Mouse (Mus musculus): ENCODE data around the gene Mgrn1.

Gene Mgrn1

GRCm38 (mm10) chr16:4905591-4905990 is 19.5 kb downstream of the Mgrn1 start:
- ATAC-seq (ENCODE audit: insufficient number of reproducible peaks, low FRiP score, low TSS enrichment) = no peak

- no peak for ATAC-seq (ENCODE audit: insufficient number of reproducible peaks, low FRiP score, low TSS enrichment)
These were observed 20.5 kb downstream of the Mgrn1 start for GRCm38 (mm10) chr16:4906559-4906958.

- ATAC-seq (ENCODE audit: insufficient number of reproducible peaks, low FRiP score, low TSS enrichment) = 0 out of 2 replicates have a peak, but pooled peaks have one; percentile 40
These were observed 21.3 kb downstream of the Mgrn1 start for GRCm38 (mm10) chr16:4907386-4907785.

GRCm38 (mm10) chr16:4907972-4908371 is 21.9 kb downstream of the Mgrn1 start:
- no peak for ATAC-seq (ENCODE audit: insufficient number of reproducible peaks, low FRiP score, low TSS enrichment)

GRCm38 (mm10) chr16:4909745-4910144 is 23.7 kb downstream of the Mgrn1 start:
- ATAC-seq (ENCODE audit: insufficient number of reproducible peaks, low FRiP score, low TSS enrichment) = no peak

- ATAC-seq (ENCODE audit: insufficient number of reproducible peaks, low FRiP score, low TSS enrichment) = no peak
These were observed 24.7 kb downstream of the Mgrn1 start for GRCm38 (mm10) chr16:4910758-4911157.

GRCm38 (mm10) chr16:4912074-4912648 is 26.1 kb downstream of the Mgrn1 start:
- ATAC-seq (ENCODE audit: insufficient number of reproducible peaks, low FRiP score, low TSS enrichment) = no peak

- no peak for ATAC-seq (ENCODE audit: insufficient number of reproducible peaks, low FRiP score, low TSS enrichment)
These were observed 27.1 kb downstream of the Mgrn1 start for GRCm38 (mm10) chr16:4912907-4913782.

- peak; percentile 59 for ATAC-seq (ENCODE audit: insufficient number of reproducible peaks, low FRiP score, low TSS enrichment)
These were observed 28.0 kb downstream of the Mgrn1 start for GRCm38 (mm10) chr16:4913783-4914735.

- ATAC-seq (ENCODE audit: insufficient number of reproducible peaks, low FRiP score, low TSS enrichment) = no peak
These were observed 29.9 kb downstream of the Mgrn1 start for GRCm38 (mm10) chr16:4915931-4916330.

GRCm38 (mm10) chr16:4916608-4917007 is 30.6 kb downstream of the Mgrn1 start:
- ATAC-seq (ENCODE audit: insufficient number of reproducible peaks, low FRiP score, low TSS enrichment) = no peak

GRCm38 (mm10) chr16:4920556-4920955 is 34.5 kb downstream of the Mgrn1 start:
- no peak for ATAC-seq (ENCODE audit: insufficient number of reproducible peaks, low FRiP score, low TSS enrichment)

- ATAC-seq (ENCODE audit: insufficient number of reproducible peaks, low FRiP score, low TSS enrichment) = no peak
These were observed 36.4 kb downstream of the Mgrn1 start for GRCm38 (mm10) chr16:4922481-4922880.

- no peak for ATAC-seq (ENCODE audit: insufficient number of reproducible peaks, low FRiP score, low TSS enrichment)
These were observed 37.9 kb downstream of the Mgrn1 start for GRCm38 (mm10) chr16:4923996-4924395.

- ATAC-seq (ENCODE audit: insufficient number of reproducible peaks, low FRiP score, low TSS enrichment) = no peak
These were observed 41.9 kb downstream of the Mgrn1 start for GRCm38 (mm10) chr16:4927967-4928366.

- no peak for ATAC-seq (ENCODE audit: insufficient number of reproducible peaks, low FRiP score, low TSS enrichment)
These were observed 42.4 kb downstream of the Mgrn1 start for GRCm38 (mm10) chr16:4928474-4928873.

GRCm38 (mm10) chr16:4932429-4932828 is 46.4 kb downstream of the Mgrn1 start:
- no peak for ATAC-seq (ENCODE audit: insufficient number of reproducible peaks, low FRiP score, low TSS enrichment)

GRCm38 (mm10) chr16:4935430-4935829 is 49.4 kb downstream of the Mgrn1 start:
- no peak for ATAC-seq (ENCODE audit: insufficient number of reproducible peaks, low FRiP score, low TSS enrichment)

- no peak for ATAC-seq (ENCODE audit: insufficient number of reproducible peaks, low FRiP score, low TSS enrichment)
These were observed 50.1 kb downstream of the Mgrn1 start for GRCm38 (mm10) chr16:4935931-4936703.

All from cerebellum, adult (tissue).